Mouse (Mus musculus) CH12.LX (cell line): Measurements from ENCODE around the gene Cilp2. TPM values are rescaled to one million over a fixed set of nuclear protein-coding genes. Genes with fewer than 3 reads are reported as not detected.

Experiments used
- DNase-seq: peaks from one replicate; pipeline ENCODE4 v3.0.0-alpha.2; 2013; ENCODE audit errors: extremely low read depth
- H3K27ac ChIP-seq: 2 replicates; pipeline ENCODE4 v1.5.1; 2012; ENCODE audit warnings: low read depth, mild to moderate bottlenecking, control low read depth, moderate library complexity; ENCODE audit not compliant: insufficient read depth
- H3K27me3 ChIP-seq: replicated peaks from 2 replicates; pipeline ENCODE3; 2012; ENCODE audit warnings: inconsistent platforms
- H3K36me3 ChIP-seq, 2 experiments: replicated peaks in 1 of 2; 2 replicates each; pipeline versions ENCODE3 to v1.6.1; 2012; ENCODE audit warnings: inconsistent platforms in 1 of 2, low read length in 1 of 2, mild to moderate bottlenecking in 1 of 2, mixed read lengths in 1 of 2, moderate library complexity in 1 of 2; ENCODE audit not compliant: control insufficient read depth in 1 of 2, insufficient read depth in 1 of 2
- H3K4me1 ChIP-seq, 2 experiments: 2 replicates each; pipeline ENCODE4 v1.6.1; 2012; ENCODE audit warnings: inconsistent platforms in 1 of 2, moderate library complexity in 1 of 2; ENCODE audit not compliant: insufficient read depth in 2 of 2, control insufficient read depth in 1 of 2
- H3K4me2 ChIP-seq: 2 replicates; pipeline ENCODE4 v1.6.1; 2012; ENCODE audit warnings: low read depth, mild to moderate bottlenecking, control low read depth; ENCODE audit not compliant: poor library complexity, insufficient read depth, severe bottlenecking
- H3K4me3 ChIP-seq, 3 experiments: fragments of 150-350 bp in 1 of 3; sonication (generic) in 1 of 3; replicated peaks in 1 of 3; 2 replicates each; pipeline versions ENCODE3 to v1.5.1; 2011 to 2012; ENCODE audit warnings: low read depth in 2 of 3, low read length in 2 of 3, mild to moderate bottlenecking in 2 of 3, moderate library complexity in 2 of 3, control low read depth in 1 of 3, improper control_type of control experiment in 1 of 3, inconsistent platforms in 1 of 3, mixed read lengths in 1 of 3; ENCODE audit not compliant: poor library complexity in 1 of 3
- H3K79me2 ChIP-seq: replicated peaks from 2 replicates; pipeline ENCODE4 v1.6.1; 2012; ENCODE audit warnings: mild to moderate bottlenecking, moderate library complexity; ENCODE audit not compliant: control insufficient read depth, poor library complexity, insufficient read depth, severe bottlenecking; ENCODE audit errors: extremely low read depth
- H3K9ac ChIP-seq: 2 replicates; pipeline ENCODE4 v1.6.1; 2012; ENCODE audit warnings: low read depth, mild to moderate bottlenecking, control low read depth, moderate library complexity; ENCODE audit not compliant: insufficient read depth
- H3K9me3 ChIP-seq: replicated peaks from 2 replicates; pipeline ENCODE3; 2012; ENCODE audit warnings: low read length, inconsistent platforms, mixed read lengths
- BHLHE40 ChIP-seq: IDR thresholded peaks from 2 replicates; pipeline ENCODE4 v1.6.1; 2011; ENCODE audit warnings: mild to moderate bottlenecking, low read depth, low read length, improper control_type of control experiment
- CHD1 ChIP-seq: IDR thresholded peaks from 2 replicates; pipeline ENCODE4 v1.6.1; 2012; ENCODE audit warnings: low read depth, low read length, improper control_type of control experiment, inconsistent platforms
- CHD2 ChIP-seq: IDR thresholded peaks from 2 replicates; pipeline ENCODE4 v1.6.1; 2011; ENCODE audit warnings: low read length, improper control_type of control experiment
- CTCF ChIP-seq, 2 experiments: IDR thresholded peaks in 1 of 2; conservative IDR thresholded peaks in 1 of 2; 2 replicates each; pipeline ENCODE4 v1.5.1; 2011 to 2012; ENCODE audit warnings: low read depth in 2 of 2, low read length in 2 of 2, improper control_type of control experiment in 1 of 2, inconsistent platforms in 1 of 2, mild to moderate bottlenecking in 1 of 2, moderate library complexity in 1 of 2
- E2F4 ChIP-seq: IDR thresholded peaks from 2 replicates; pipeline ENCODE4 v1.6.1; 2011; ENCODE audit warnings: low read depth, low read length, improper control_type of control experiment; ENCODE audit not compliant: insufficient replicate concordance
- ELF1 ChIP-seq: IDR thresholded peaks from 2 replicates; pipeline ENCODE4 v1.6.1; 2014; ENCODE audit warnings: low read depth, mild to moderate bottlenecking, inconsistent platforms, low read length, improper control_type of control experiment
- ETS1 ChIP-seq: conservative IDR thresholded peaks from 2 replicates; pipeline ENCODE4 v1.6.1; 2012; ENCODE audit warnings: low read depth, mild to moderate bottlenecking, inconsistent platforms, low read length, improper control_type of control experiment, moderate library complexity
- IRF4 ChIP-seq: IDR thresholded peaks from 2 replicates; pipeline ENCODE4 v1.6.1; 2014; ENCODE audit warnings: low read depth, mild to moderate bottlenecking, inconsistent platforms, low read length, improper control_type of control experiment
- JUN ChIP-seq: IDR thresholded peaks from 2 replicates; pipeline ENCODE4 v1.6.1; 2011; ENCODE audit warnings: low read depth, mild to moderate bottlenecking, low read length, improper control_type of control experiment, moderate library complexity; ENCODE audit not compliant: insufficient read depth
- JUND ChIP-seq: conservative IDR thresholded peaks from 2 replicates; pipeline ENCODE4 v1.6.1; 2011; ENCODE audit warnings: low read depth, low read length, improper control_type of control experiment
- KAT2A ChIP-seq: IDR thresholded peaks from 2 replicates; pipeline ENCODE4 v1.6.1; 2012; ENCODE audit warnings: low read length, improper control_type of control experiment, inconsistent platforms; ENCODE audit not compliant: insufficient replicate concordance
- MAFK ChIP-seq: IDR thresholded peaks from 2 replicates; pipeline ENCODE4 v1.6.1; 2011; ENCODE audit warnings: low read length, improper control_type of control experiment; ENCODE audit not compliant: insufficient replicate concordance
- MAX ChIP-seq: IDR thresholded peaks from 2 replicates; pipeline ENCODE4 v1.6.1; 2011; ENCODE audit warnings: low read length, improper control_type of control experiment
- MXI1 ChIP-seq: IDR thresholded peaks from 2 replicates; pipeline ENCODE4 v1.6.1; 2011; ENCODE audit warnings: mild to moderate bottlenecking, low read depth, low read length, improper control_type of control experiment
- NRF1 ChIP-seq: IDR thresholded peaks from 2 replicates; pipeline ENCODE4 v1.6.1; 2014; ENCODE audit warnings: low read depth, mild to moderate bottlenecking, inconsistent platforms, low read length, improper control_type of control experiment, moderate library complexity
- PAX5 ChIP-seq: IDR thresholded peaks from 2 replicates; pipeline ENCODE4 v1.6.1; 2012; ENCODE audit warnings: low read length, inconsistent platforms, mixed read lengths
- POLR2A ChIP-seq: IDR thresholded peaks from 2 replicates; pipeline ENCODE4 v1.6.1; 2011; ENCODE audit warnings: low read depth, mild to moderate bottlenecking, improper control_type of control experiment, low read length
- SIN3A ChIP-seq: IDR thresholded peaks from 2 replicates; pipeline ENCODE4 v1.6.1; 2012; ENCODE audit warnings: low read length, improper control_type of control experiment, inconsistent platforms
- TBP ChIP-seq: conservative IDR thresholded peaks from 2 replicates; pipeline ENCODE4 v1.6.1; 2011; ENCODE audit warnings: low read depth, low read length, improper control_type of control experiment
- TCF12 ChIP-seq: IDR thresholded peaks from 2 replicates; pipeline ENCODE4 v1.6.1; 2014; ENCODE audit warnings: low read depth, mild to moderate bottlenecking, inconsistent platforms, low read length, improper control_type of control experiment
- UBTF ChIP-seq: IDR thresholded peaks from 2 replicates; pipeline ENCODE4 v1.6.1; 2012; ENCODE audit warnings: low read depth, mild to moderate bottlenecking, inconsistent platforms, low read length, improper control_type of control experiment, moderate library complexity
- USF2 ChIP-seq: conservative IDR thresholded peaks from 2 replicates; pipeline ENCODE4 v1.6.1; 2011; ENCODE audit warnings: low read depth, low read length, improper control_type of control experiment
- ZC3H11A ChIP-seq: IDR thresholded peaks from 2 replicates; pipeline ENCODE4 v1.6.1; 2012; ENCODE audit warnings: low read depth, mild to moderate bottlenecking, inconsistent platforms, low read length, improper control_type of control experiment
- ZKSCAN1 ChIP-seq: IDR thresholded peaks from 2 replicates; pipeline ENCODE4 v1.6.1; 2012; ENCODE audit warnings: low read depth, inconsistent platforms, low read length, improper control_type of control experiment, borderline replicate concordance
- ZNF384 ChIP-seq: IDR thresholded peaks from 2 replicates; pipeline ENCODE4 v1.6.1; 2012; ENCODE audit warnings: low read depth, low read length, improper control_type of control experiment, inconsistent platforms
- dilution Hi-C: fragments of 300-500 bp; cut with MboI; formaldehyde crosslinking; loops from 2 replicates; pipeline ENCODE4 v1.14.3; 2020; ENCODE audit warnings: low sequenced_read_pairs; ENCODE audit not compliant: extremely low pct_unique_long_range_greater_than_20kb, extremely low pct_ligation_motif_present
- in situ Hi-C: fragments of 300-500 bp; cut with MboI; formaldehyde crosslinking; loops from 3 replicates; pipeline ENCODE4 v1.14.3; 2019; ENCODE audit warnings: low sequenced_read_pairs, low pct_ligation_motif_present, low pct_unique_long_range_greater_than_20kb, mixed read lengths
- polyA plus RNA-seq: library from polyadenylated mRNA; unstranded; fragments of >175 nt; gene quantifications from 2 replicates; pipeline ENCODE4 v1.2.1, GENCODE M21; 2012; ENCODE audit warnings: low read depth; ENCODE audit not compliant: insufficient read length
- total RNA-seq, 2 experiments: library from RNA; depleted of rRNA; stranded (reverse); fragments of 300-350 nt in 1 of 2; fragments of >200 nt in 1 of 2; gene quantifications; 2 replicates each; pipeline ENCODE4 v1.2.3; 2012 to 2014

Cilp2 gene
- total and polyA plus RNA-seq, 3 experiments: 0.04 to 0.08 TPM; not detected in 1

DNA sequence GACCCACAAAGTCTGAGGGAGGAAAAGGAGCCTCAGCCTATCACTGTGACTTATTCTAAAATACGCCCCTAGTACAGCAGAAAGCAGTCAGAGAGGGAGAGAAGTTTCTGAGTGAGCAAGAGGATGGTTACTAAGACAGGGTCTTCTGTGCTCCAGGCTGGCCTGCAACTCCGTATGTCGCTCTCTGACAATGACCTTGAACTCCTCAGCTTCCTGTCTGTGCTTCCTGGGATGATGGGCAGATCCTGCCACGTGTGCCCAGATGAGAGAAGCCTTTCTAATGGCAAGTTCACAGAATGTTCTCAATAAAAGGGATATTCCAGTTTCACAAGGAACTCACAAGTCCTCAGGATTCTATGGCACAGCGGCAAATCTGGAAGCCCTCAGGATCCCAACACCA, 47.1 kb upstream of the Cilp2 start:
- H3K4me3 ChIP-seq: no peak overlapping the region
- no peak overlapping the region for H3K9ac ChIP-seq
- H3K36me3 ChIP-seq: peaks cover 31 to 71% of the 10 kb centered on the region in 2 experiments
- H3K4me2 ChIP-seq: no peak overlapping the region
- DNase-seq: no peak
- TF ChIP-seq SIN3A (no peak), E2F4 (no peak), MXI1 (no peak), USF2 (no peak), ZKSCAN1 (no peak), ELF1 (no peak), CHD1 (no peak), BHLHE40 (no peak), TCF12 (no peak), MAX (no peak), CHD2 (no peak), ZC3H11A (no peak), POLR2A (no peak), MAFK (no peak), UBTF (no peak), PAX5 (no peak)
- H3K9me3 ChIP-seq: no peaks in the 10 kb centered on the region
- no peak overlapping the region for H3K27ac ChIP-seq
- H3K4me1 ChIP-seq: peaks cover 21 to 50% of the 10 kb centered on the region in 2 experiments
- dilution Hi-C loops: no loop called here
- H3K27me3 ChIP-seq: no peaks in the 10 kb centered on the region
- peaks cover 22% of the 10 kb centered on the region for H3K79me2 ChIP-seq
- in situ Hi-C loops: no loop called here

DNA sequence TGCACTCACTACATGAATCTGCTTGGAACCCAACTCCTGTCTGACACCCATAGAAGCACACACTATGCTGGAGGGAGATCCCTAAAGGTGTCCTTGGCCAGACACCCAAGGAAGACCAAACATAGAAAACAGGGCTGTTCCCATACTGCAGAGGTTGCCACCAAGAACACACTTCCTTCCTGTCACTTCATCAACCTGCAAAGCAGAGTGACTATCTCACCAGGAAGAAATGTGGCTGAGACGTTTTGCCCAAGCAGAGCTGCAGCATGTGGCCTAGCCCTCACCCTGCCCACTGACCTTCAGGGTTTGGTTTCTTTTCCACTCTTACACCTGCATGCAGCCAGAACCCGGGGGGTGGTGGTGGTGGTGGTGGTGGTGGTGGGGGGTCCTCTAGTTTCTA, 46.3 kb upstream of the Cilp2 start:
- TF ChIP-seq IRF4: no peak
- Histone ChIP-seq H3K27ac (no peak overlapping the region), H3K9ac (no peak overlapping the region), H3K27me3 (no peaks in the 10 kb centered on the region), H3K4me3 (no peak overlapping the region), H3K9me3 (no peaks in the 10 kb centered on the region), H3K79me2 (peaks cover 18% of the 10 kb centered on the region), H3K4me2 (no peak overlapping the region), H3K4me1 (peaks cover 15 to 43% of the 10 kb centered on the region in 2 experiments), H3K36me3 (peaks cover 34 to 76% of the 10 kb centered on the region in 2 experiments)
- dilution Hi-C loops (no loop called here), in situ Hi-C loops (no loop called here)
- DNase-seq: no peak

DNA sequence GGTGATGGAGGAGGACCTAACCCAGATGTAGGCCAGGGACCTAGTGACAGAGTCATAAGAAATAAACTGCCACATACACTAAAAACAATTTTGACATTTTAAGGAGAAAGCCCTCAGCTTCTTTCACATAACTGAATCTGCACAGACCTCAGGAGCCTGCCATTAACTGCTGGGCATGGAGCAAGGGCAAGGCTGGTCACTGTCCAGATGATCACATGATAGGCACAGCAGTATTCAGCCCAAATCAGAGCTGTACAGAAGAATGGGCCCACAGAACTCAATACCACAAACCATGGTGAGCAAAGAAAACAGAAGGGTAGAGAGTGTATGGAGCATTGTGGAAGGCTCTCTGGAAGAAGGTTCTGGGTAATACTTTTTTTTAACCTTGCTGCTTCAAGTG, 39.4 kb upstream of the Cilp2 start:
- no peak overlapping the region for H3K9ac ChIP-seq
- H3K27me3 ChIP-seq: no peaks in the 10 kb centered on the region
- TF ChIP-seq KAT2A (no peak), POLR2A (no peak), CTCF (conservative IDR thresholded peaks at IDR 0.05 in 1 of 2, IDR thresholded peaks at IDR 0.05 in 1 of 2; ENCODE audit: low read depth in 2 of 2, low read length in 2 of 2) (no peak), CHD2 (no peak), TBP (no peak), UBTF (no peak), USF2 (no peak), ELF1 (no peak), JUND (no peak), JUN (no peak), NRF1 (no peak), MAFK (no peak), IRF4 (no peak), E2F4 (no peak), ZNF384 (no peak), MXI1 (no peak), ETS1 (no peak)
- H3K79me2 ChIP-seq: peaks cover 2% of the 10 kb centered on the region
- no peak overlapping the region for H3K4me3 ChIP-seq
- H3K4me1 ChIP-seq: peaks cover 9 to 13% of the 10 kb centered on the region in 2 experiments
- peaks cover 30 to 87% of the 10 kb centered on the region in 2 experiments for H3K36me3 ChIP-seq
- H3K27ac ChIP-seq: no peak overlapping the region
- DNase-seq: no peak
- no peaks in the 10 kb centered on the region for H3K9me3 ChIP-seq
- in situ Hi-C loops (no loop called here), dilution Hi-C loops (no loop called here)
- H3K4me2 ChIP-seq: no peak overlapping the region
